Mouse (Mus musculus): ENCODE results near the gene Tinagl1.

The Tinagl1 gene

DNA sequence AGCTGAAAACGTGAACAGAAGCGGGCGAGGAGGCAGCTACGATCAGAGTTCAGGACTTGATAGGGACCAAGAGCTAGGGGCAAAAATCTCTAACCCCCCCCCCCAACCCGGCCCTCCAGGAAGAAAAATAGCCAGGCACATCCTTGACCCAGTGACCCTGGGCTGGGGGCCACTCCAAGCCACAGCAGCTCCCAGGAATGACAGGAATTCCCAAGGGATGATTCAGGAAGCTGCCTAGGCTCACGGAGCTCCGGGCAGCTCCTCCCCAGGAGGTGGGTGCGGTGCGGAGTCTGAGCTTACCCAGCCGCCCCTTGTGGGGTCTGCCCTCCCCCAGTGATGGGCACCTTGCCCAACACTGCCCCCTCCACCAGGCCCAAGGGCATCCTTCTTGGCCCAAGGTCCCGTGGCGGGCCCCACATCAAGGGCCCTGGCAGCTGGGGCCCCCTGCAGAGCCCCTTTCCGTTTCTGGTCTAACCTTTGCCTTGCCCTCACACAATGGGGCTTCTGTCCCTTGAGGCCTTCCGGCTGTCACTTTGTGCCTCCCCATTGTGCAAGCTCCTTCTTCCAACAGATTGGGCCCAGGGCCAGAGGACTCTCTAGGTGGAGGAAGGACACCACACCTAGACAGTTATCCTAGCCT lies at the start of gene Tinagl1:
Gene Tinagl1 (minus strand): TSS at position 51 of the 640 bp plus-strand sequence.
- no peak for DNase-seq

DNA sequence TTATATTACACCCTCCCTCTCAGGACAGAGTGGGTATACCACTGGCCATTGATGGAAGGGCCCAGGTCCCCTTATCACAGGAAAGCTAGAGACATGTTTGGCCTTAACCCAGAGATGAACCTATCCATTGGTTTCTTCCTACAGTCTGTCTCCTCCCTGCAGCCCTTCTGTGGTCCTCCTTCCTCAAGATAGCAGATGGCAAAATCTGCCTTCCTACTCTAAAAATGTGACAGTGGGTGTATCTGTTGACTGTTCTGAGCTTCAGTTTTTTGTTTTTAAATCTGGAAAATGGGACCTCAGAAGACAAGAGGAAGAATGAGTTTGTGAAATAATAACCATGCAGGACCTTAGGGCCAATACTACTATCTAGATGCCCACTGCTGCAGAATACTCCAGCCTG lies 49.1 kb upstream of the Tinagl1 start:
- DNase-seq: no peak

DNA sequence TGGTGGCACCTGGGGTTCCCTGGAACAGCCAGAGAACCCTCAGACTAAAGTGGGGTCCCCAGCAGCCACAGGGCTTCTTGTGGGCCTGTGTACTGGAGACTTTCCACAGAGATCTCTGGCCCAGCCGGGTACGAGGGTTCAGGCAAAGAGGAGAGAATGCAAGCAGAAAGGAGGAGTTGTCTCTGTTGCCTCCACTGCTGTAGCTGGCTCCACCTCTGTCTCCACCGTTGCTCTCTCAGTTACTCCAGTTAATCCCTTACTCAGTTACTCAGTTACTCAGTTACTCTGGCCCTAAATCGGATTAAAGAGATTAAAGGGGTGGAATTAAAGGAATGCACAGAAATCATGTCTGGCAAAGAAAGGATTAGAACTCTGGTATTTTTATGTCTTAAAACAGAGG lies 47.3 kb upstream of the Tinagl1 start, which contains the start of gene Gm853:
Gene Gm853 (minus strand): TSS at position 223 of the 400 bp plus-strand sequence.
- no peak for DNase-seq

DNA sequence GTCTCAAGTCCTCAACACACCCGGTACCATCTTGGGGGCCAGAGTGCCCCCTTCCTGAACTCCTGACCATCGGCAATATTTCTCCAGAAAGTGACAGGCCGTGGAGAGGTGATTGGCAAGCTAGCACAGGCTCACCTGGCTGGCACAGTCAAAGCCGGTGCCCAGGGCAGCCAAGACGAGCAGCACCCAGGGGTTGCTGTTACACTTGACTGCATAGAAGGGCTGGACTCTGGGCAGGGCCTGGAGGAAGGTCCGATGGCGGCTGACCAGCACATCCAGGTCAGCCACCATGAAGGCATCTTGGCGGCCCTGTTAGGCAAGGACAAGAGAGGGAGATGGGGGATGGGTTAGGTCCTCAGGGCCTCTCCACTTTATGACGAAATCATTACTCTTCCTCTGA lies 45.3 kb upstream of the Tinagl1 start:
- DNase-seq: no peak

DNA sequence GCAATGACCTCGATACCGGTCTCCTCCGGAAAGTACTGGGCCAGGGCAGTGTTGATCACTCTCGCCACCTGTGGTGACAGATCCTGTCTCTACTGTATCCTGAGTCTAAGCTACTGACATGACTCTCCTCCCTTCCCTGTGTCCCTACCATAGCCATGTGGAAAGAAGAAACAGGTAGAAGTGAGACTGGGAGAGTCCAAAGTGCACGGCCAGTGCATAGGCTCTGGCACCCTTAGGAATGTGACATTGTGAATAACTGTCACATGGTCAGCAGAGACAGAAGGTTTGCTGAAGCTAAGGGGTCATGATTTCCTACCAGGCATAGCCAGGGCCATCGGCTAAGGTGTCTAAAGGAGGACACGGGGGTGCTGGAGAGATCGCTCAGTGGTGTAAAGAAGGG lies 40.5 kb upstream of the Tinagl1 start:
- no peak for DNase-seq

DNA sequence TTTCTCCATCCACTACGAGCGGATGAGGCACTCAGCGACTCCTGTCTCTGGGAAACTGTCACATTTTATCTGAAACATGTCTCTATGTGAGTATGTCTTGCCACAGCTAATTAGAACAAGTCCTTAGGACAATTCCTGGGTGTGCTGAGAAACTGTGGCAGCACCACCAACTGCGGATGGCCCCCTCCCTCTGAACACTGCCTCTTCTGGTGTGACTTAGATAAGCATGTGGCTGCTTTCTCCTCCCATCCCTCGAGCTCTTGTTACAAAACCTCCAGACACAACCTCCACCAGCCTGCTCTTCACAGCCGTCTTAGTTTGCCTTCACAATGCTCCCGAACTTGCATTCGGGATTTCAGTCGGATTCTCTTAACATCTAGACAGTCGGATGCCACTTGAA lies 38.9 kb upstream of the Tinagl1 start:
- DNase-seq: no peak

DNA sequence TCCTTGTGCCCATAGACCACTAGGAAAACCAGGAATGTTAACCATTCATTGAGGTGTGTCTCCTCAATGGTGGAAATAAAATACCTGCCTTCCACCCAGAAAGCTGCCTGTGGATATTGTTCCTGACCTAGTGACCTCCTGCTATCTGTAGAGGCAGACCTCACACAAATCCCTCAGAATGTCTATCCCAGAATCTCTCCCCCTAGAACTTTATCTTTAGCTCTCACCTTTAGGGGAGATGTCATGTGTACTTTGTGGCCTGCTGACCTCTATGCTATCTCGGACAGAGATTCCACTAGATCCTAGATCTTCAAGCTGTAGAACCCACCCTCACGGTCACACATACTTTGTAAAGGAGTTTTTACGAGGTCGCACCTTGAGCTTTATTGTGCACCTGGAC lies 38.3 kb upstream of the Tinagl1 start:
- no peak for DNase-seq

DNA sequence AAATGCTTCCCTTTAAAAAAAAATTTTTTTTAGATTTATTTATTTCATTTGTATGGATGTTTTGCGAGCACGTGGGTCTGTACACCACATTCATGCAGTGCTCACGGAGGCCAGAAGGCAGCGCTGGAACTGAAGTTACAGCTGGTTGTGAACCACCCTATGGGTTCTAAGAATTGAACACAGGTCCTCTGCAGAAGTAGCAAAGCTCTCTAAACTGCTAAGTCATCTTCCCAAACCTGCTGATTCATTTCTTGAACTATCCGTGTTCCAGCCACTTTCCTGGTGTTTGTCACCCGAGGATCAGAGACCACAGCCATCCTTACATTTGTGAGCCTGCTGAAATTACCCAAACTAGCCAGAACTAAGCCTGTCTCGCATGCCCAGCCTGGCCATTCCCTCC lies 37.5 kb upstream of the Tinagl1 start:
- DNase-seq: no peak

DNA sequence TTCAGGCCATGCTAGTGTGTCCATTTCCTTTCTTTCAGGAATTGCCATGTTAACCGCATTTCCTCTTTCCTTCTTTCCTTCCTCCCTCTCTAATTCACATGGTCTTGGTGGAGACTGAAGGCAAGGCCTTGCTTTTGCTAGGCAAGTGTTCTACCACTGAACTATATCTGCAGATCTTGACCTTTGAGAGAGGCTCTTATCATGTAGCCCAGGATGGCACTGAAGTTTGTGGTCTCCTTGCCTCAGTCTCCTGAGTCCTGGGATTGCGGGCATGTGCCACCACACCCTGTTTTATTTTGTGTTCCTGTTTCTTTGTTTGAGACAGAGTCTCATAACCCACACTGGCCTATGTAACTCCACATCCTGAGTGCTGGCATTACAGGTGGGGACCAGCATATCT lies 36.9 kb upstream of the Tinagl1 start:
- DNase-seq: no peak

DNA sequence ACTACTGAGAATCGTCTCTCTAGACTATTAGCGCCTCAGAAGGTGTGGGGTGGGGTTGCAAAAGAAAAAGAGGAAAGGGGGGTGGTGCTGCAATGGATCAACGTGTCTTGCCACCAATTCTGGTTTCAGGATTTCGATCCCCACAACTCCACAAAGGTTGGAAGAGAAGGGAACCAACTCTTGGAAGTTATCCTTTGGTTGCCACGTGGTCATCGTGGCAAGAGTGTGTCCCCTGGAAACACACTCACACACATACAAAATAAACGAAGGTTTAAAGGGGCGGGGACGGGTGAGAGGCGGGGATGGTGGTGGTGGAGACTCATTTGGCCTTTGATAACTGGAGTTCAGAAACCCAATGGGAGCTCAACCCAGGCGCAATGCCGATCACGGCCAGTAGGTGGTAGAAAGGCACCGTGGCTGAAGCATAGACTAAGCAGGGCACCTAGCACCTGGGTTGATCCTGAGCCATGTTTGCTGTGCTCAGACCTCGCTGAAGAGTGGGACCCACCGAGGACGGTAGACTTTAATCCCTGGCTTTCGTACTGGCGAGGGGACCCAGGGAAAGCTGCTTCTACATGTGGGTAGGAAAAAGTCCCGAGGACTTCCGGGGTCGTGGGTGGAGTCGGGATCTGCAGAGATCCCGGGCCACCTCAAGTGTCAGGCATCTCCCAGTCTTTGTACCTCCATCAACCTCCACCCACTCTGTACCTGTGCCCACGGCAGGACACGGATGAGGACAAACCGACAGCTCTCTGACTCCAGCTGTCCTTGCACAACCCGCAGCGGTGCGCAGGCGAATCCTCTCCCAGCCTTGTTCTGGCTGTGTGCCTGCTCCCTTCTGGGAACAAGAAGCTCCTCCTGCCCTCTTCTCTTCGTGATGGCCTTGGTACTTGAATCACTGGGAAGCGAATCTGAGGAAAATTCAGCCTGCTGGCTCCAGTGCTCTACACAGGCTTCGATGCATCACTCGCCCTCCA lies 24.1 kb upstream of the Tinagl1 start:
- peak; percentile 95 to 96 for DNase-seq

DNA sequence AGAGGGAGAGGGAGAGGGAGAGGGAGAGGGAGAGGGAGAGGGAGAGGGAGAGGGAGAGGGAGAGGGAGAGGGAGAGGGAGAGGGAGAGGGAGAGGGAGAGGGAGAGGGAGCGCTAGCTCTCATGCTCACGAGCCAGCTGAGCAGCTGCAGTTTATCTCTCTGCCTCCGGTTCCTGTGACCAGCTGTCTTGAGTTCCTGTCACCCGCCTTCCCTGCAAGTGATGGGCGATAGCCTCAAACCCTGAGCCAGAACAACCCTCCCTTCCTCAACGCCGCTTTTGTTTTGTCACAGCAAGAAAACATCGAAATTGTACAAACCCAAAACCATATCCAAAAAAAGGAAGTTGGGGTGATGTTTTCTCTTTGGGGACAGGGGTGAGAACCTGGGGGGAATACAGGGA lies 21.6 kb upstream of the Tinagl1 start:
- no peak for DNase-seq

DNA sequence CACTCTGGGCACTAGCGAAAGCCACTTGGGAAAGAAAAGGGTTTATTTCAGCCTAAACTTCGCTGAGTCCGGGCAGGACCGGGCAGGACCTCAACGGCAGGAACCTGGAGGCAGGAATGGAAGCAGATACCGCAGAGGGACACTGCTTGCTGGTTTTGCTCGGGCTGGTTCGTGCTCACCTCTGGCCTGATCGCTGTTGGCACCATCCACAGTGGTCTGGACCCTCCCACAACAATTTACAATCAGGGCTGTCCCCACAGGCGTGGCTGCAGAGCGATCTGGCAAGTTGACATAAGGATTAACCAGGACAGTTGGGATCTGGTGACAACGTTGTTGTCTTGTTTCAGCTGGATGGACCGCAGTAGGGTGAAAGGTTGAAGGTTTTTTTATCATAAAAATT lies 21.0 kb upstream of the Tinagl1 start:
- DNase-seq: no peak

DNA sequence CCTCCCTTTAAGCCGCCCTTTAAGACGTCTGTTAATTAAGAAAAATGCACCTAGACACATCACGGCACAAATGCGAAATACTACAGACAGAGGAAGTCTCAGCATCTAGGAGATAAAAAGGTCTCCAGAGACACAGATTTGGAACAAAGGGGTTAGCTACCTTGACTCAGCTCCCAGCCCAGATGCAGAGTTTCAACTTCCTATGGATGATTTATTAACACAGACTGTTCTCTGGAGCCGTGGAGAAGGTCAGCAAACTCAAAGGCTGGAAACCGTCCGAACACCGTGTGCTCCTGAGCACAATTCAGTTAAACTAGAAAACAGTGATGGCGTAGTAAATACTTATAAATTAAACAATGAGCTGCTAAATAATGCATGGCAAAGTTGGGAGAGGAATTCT lies 17.3 kb upstream of the Tinagl1 start:
- no peak for DNase-seq

DNA sequence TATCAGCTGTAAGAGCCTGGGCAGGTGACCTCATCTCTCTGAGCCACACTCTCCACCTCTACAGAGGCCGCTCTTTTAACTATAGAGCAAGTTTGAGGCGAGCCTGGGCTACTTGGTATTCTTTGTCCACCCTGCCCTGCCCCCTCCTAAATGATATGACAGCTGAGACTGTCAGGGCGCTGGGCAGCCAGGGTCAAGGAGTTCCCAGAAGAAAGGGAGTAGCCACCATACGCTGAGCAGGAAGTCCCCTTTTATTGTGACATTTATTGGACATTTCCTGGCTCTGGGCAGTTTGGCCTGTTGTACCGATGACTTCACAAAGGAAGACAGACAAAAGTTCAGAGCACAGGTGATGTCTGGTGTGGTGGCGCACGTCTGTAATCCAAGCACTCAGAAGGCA lies 14.7 kb upstream of the Tinagl1 start:
- DNase-seq: no peak

DNA sequence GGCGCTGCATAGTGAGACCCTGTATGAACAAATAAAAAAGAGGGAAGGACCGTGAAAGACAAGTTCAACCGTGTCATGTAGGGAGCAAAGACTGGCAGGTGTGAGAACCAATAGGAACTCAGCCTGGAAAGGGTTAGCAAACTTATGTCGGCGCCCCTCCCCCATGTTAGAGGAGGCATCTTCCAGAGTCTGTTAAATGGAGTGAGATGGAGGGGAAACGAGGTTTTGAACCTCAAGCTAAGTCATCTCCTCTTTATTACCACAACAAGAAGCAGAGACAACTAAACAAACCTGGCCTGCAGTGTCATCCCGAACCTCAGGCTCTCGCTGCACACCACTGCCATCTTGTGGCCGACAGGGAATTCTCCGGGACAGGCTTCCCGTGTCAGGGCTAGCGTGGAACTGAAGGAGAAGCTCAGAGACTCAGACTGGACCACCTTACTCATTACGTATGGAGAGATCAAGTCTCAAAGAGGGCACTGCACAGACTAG lies 13.9 kb upstream of the Tinagl1 start:
- DNase-seq: peak; percentile 85 to 88

DNA sequence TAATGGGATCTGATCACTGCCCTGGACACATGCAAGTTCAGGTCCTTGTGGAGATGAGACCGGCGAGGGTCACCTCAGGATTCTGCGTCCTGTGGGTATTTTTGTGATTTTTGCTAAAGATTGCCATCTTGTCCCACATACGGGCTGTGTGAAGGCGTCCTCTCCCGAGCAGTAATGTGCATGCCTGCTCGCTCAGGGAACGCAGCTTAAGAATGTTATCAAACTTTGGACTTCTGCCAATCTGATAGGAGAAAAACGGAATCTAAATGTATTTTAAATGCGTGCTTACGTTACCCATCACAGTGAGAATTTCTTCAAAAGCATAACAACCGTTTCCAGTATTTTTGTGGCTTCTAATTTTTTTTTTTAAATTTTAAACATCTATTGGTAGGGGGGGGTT lies 12.0 kb upstream of the Tinagl1 start:
- DNase-seq: no peak

DNA sequence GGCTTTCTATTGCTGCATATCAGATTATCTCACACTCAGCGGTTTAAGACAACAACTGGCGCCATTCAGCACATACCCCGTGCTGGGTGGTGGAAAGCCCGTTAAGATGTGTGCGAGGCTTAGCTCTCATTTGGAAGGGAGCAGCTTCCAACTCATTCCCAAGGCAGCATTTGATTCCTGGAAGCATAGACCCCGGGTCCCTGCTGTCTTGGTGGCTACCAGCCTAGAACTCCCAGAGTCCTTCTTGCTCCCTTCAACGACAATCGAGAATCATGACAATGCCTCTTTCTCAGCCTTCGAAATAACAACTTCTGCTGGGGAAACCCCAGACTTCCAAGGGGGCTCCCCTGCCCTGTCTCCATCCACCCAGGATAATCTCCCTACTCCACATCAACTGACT lies 11.5 kb upstream of the Tinagl1 start:
- DNase-seq: no peak

DNA sequence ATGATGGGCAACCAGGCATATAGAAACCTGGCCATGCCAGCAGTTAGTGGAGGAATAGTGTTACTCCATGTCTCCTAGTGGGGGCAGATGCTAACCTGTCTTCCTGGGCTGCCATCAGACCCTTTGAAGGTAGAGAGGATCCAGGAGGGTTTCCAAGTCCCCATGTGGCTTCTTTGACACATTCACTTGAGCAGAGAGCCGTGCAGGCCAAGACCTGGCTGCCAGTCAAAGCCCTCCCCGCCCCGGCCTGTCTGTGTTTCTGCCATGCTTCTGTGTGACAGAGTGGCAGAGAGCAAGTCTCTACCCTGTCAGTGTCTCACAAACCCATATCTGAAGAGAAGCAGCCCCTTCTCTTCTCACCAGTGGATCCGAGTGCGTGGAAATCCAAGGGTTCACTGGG lies 9.0 kb upstream of the Tinagl1 start:
- no peak for DNase-seq

DNA sequence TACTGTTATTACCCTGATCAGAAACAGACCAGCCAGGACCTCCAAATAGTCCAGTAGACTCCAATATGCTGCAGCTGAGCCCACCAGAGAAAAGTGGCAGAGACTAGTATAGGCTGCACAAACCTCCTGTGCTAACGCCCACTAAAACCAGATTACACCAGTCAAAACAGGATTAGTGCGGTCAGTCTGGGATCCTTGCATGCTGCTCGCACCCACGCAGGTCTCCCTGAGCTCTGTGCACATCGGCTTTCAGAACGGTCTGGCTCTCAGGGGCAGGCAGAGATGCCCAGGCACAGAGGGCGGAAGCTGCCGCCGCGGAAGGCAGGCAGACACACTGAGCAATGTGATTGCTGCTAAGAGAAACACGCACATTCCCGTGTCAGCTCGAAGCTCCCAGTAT lies 8.1 kb upstream of the Tinagl1 start:
- no peak for DNase-seq

DNA sequence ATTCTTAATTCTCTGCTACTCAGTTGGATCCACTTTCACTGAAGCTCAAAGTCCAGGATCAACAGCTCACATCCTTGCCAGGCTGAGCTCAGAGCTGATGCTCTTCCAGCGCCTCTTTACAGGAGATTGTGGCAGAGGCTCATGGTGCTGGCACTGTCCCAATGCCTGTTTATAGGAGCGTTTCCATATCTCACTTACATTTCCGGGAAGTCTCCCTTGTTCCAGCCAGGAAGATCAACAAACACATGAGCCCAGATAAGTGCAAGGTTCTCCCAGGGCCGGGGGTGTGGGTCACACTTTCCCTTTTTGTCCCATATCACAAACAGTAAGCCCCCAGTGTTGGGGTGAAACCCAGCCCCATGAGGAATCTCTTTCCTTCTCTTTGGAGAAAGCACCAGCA lies 7.0 kb upstream of the Tinagl1 start:
- DNase-seq: no peak

DNA sequence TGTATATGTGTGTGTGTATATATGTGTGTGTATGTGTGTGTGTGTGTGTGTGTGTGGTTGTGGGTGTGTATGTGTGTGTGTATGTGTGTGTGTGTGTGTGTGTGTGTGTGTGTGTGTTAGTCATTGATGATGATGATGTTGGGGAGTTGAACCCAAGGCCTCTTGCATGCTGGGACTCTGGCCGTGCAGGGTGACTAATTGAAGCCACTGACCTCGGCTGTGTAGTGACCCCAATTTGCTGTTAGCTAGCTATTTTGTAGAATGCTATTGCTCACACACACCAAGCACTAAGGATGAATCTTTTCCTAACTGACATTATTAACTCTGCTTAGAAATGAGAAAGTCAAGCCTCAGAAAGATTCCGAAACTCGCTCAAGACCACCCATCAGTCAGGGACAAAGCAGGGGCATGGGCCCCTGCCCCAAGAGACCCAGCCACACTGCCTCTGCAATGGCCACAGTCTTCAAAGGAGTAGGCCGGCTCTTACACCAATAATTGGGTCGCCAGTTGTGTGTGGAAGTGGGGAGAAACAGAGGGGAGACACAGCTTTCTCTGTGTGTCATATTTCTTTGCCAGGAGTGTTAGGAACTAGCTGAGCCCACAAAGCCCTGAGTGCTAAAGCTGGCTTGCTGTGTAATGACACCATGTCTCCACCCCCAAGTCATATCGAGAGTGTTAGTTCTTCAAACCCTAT lies 6.1 kb upstream of the Tinagl1 start:
- DNase-seq: no peak

DNA sequence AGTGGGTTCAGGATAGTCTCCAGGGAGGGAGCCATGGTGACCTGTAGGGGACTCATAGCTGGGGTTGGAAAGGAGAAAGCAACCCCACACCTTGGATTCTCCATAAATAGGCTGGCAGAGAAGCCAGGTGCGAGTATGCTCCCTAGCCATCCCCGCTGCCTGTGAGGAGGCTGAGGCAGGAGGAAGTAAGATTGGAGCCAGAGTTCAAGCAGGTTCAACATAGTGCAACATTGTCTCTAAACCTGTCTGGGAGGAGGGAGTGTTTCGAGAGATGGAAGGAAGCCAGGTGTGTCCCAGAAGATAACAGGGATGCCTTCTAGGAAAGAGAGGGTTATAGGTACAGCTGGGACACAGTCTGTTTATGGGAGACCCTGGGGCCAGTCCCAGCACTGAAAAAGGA lies 5.0 kb upstream of the Tinagl1 start:
- DNase-seq: no peak

DNA sequence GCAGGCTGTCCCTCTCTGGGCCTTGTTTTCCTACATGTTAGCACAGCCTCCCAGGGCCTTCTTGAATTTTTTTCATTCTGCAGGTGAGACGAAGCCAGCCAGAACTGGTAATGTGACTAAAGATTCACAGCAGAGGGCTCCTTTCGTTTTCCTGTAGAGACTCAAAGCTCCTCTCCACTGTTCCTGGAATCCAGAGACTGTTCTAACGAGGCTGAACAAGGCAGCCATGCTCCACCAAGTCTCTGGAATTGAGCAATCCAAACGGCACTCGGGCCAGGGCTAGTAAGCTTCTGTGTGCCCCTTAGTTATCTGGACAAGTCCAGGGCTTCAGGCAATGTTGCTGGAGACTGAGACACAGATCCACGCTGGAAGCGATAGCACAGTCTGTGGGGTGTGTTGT lies 2.6 kb upstream of the Tinagl1 start:
- no peak for DNase-seq

DNA sequence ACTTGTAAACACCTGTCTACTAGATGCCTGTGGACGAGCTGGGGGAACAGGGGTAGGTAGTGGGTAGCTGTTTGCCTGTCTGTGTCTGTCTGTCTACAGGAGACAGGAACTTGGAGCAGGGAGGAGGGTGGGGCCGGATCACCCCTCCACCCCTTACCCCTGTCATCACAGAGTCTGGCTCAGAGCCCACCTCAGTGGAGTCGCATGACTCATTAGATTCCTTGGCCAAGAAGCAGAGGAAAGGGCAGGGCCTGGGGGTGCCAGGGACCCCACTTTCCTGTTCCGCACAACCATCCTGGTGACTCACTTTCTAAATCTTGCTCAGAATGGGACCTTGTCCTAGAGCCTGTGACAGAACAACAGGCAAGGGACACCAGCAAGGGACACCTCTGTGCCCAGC lies 2.2 kb upstream of the Tinagl1 start:
- no peak for DNase-seq
